Mouse (Mus musculus): ENCODE data around the gene Sh3glb2. TPM values are rescaled to one million over a fixed set of nuclear protein-coding genes. Genes with fewer than 3 reads are reported as not detected.

Sh3glb2 gene
- 184 and 205 TPM in 2 replicates for polyA plus RNA-seq (2012; rRNA removed)

GRCm38 (mm10) chr2:30358533-30359531 is at the start of gene Sh3glb2:
Gene Sh3glb2 (minus strand): TSS chr2:30359337.

GRCm38 (mm10) chr2:30392114-30392576 is 33.0 kb upstream of the Sh3glb2 start, which contains the start of gene Dolpp1:
Gene Dolpp1 (plus strand): TSS chr2:30392254.

GRCm38 (mm10) chr2:30363773-30364650 is 4.9 kb upstream of the Sh3glb2 start, which contains the start of gene Miga2:
Gene Miga2 (plus strand): TSS chr2:30364233.

Other genes with a start within 250 kb of the Sh3glb2 start
- gene Zer1, start 234.8 kb downstream of the Sh3glb2 start, polyA plus RNA-seq (2012; rRNA removed), result 21.2 and 23.3 TPM in 2 replicates
- 26.8 and 32.1 TPM in 2 replicates for gene Tbc1d13, start 225.6 kb downstream of the Sh3glb2 start, polyA plus RNA-seq (2012; rRNA removed)
- 39.9 and 91.3 TPM in 2 replicates for gene Endog, start 187.8 kb downstream of the Sh3glb2 start, polyA plus RNA-seq (2012; rRNA removed)
- 11.6 and 12.3 TPM in 2 replicates for gene Spout1, start 180.9 kb downstream of the Sh3glb2 start, polyA plus RNA-seq (2012; rRNA removed)
- 55.2 and 57.8 TPM in 2 replicates for gene Kyat1, start 153.5 kb downstream of the Sh3glb2 start, polyA plus RNA-seq (2012; rRNA removed)
- 16.7 and 17.1 TPM in 2 replicates for gene Lrrc8a, start 121.6 kb downstream of the Sh3glb2 start, polyA plus RNA-seq (2012; rRNA removed)
- 0.39 and 0.74 TPM in 2 replicates for gene Gm28035, start 118.8 kb downstream of the Sh3glb2 start, polyA plus RNA-seq (2012; rRNA removed)
- 9.1 and 10.5 TPM in 2 replicates for gene Phyhd1, start 93.1 kb downstream of the Sh3glb2 start, polyA plus RNA-seq (2012; rRNA removed)
- gene Gm28038, start 78.3 kb downstream of the Sh3glb2 start, polyA plus RNA-seq (2012; rRNA removed), result not detected in 2 replicates
- gene Dolk, start 73.0 kb downstream of the Sh3glb2 start, polyA plus RNA-seq (2012; rRNA removed), result 7.8 and 8.3 TPM in 2 replicates
- 21.4 and 24.0 TPM in 2 replicates for gene Nup188, start 72.9 kb downstream of the Sh3glb2 start, polyA plus RNA-seq (2012; rRNA removed)
- gene Miga2, start 4.9 kb upstream of the Sh3glb2 start, polyA plus RNA-seq (2012; rRNA removed), result 21.6 and 21.8 TPM in 2 replicates
- 80.1 and 92.9 TPM in 2 replicates for gene Dolpp1, start 32.9 kb upstream of the Sh3glb2 start, polyA plus RNA-seq (2012; rRNA removed)
- 91.8 and 106 TPM in 2 replicates for gene Crat, start 56.5 kb upstream of the Sh3glb2 start, polyA plus RNA-seq (2012; rRNA removed)
- gene Ptpa, start 56.7 kb upstream of the Sh3glb2 start, polyA plus RNA-seq (2012; rRNA removed), result 77.8 and 80.4 TPM in 2 replicates
- 14.5 and 26.0 TPM in 2 replicates for gene Ier5l, start 114.9 kb upstream of the Sh3glb2 start, polyA plus RNA-seq (2012; rRNA removed)
- not detected in 2 replicates for gene Cstad, start 235.7 kb upstream of the Sh3glb2 start, polyA plus RNA-seq (2012; rRNA removed)

Data from stomach, adult 2 months (tissue).